Mouse (Mus musculus) bone marrow, adult 2 months (tissue): Measurements from ENCODE around the gene Doc2g.

ENCODE experiments used
- CTCF ChIP-seq: fragments of 200-500 bp; IDR thresholded peaks from 2 replicates; pipeline ENCODE4 v1.5.1; 2011; ENCODE audit warnings: low read length, control low read depth; ENCODE audit not compliant: control insufficient read depth, insufficient read depth
- POLR2A ChIP-seq: fragments of 200-500 bp; IDR thresholded peaks from 2 replicates; pipeline ENCODE4 v1.6.1; 2011; ENCODE audit warnings: low read depth, mild to moderate bottlenecking, control low read depth, low read length, borderline replicate concordance; ENCODE audit not compliant: control insufficient read depth

- TF ChIP-seq POLR2A (no peak), CTCF (no peak)
Measured at GRCm38 (mm10) chr19:3992416-3992815, 10.7 kb upstream of the Doc2g start, which contains the start of gene Tbx10.
